Mouse (Mus musculus): ENCODE results near the gene Polr2a. TPM values are rescaled to one million over a fixed set of nuclear protein-coding genes. Genes with fewer than 3 reads are reported as not detected.

Gene Polr2a
- polyA plus RNA-seq, 1 experiment from 2014 or later: 96.2 TPM

- no peak for TF ChIP-seq CTCF (IDR thresholded peaks at IDR 0.05)
- no peaks in the 10 kb centered on the region for H3K27me3 ChIP-seq
- DNase-seq (ENCODE audit: low read depth, low spot score): no peak
- ChIA-PET CTCF (no interaction called here), POLR2A (interaction anchor here (1.2 kb wide), 1 partner anchor 62 kb away, joined by 3 read pairs; no protein-coding TSS in a partner anchor)
- in situ Hi-C loops (cut with MboI; ENCODE audit: low pct_unique_long_range_greater_than_20kb): no loop called here
- peak; percentile 46 for ATAC-seq
Measured at GRCm38 (mm10) chr11:69695361-69696181, 62.9 kb downstream of the Polr2a start, which contains the start of the genes Tnfsf12 and Tnfsfm13. TSS of gene Tnfsf12 (minus strand) at chr11:69695849. TSS of gene Tnfsfm13 (minus strand) at chr11:69696098.

- in situ Hi-C loops (cut with MboI; ENCODE audit: low pct_unique_long_range_greater_than_20kb): no loop called here
- ChIA-PET CTCF (no interaction called here), POLR2A (interaction anchor here (1.2 kb wide), 1 partner anchor 62 kb away, joined by 3 read pairs; no protein-coding TSS in a partner anchor)
- no peak for ATAC-seq
- no peaks in the 10 kb centered on the region for H3K27me3 ChIP-seq
- DNase-seq (ENCODE audit: low read depth, low spot score): no peak
- no peak for TF ChIP-seq CTCF (IDR thresholded peaks at IDR 0.05)
Measured at GRCm38 (mm10) chr11:69695046-69695360, 63.4 kb downstream of the Polr2a start.

- no peak for ATAC-seq
- TF ChIP-seq CTCF (IDR thresholded peaks at IDR 0.05): no peak
- no peak for DNase-seq (ENCODE audit: low read depth, low spot score)
- POLR2A ChIA-PET: interaction anchor here (0.5 to 1.4 kb wide), 3 partner anchors 12 to 21 kb away, joined by 3 to 8 read pairs (median 3); partner anchors contain the start of gene Senp3
- H3K27me3 ChIP-seq: no peaks in the 10 kb centered on the region
- CTCF ChIA-PET: interaction anchor here (1.1 to 1.5 kb wide), 3 partner anchors 8 to 20 kb away, joined by 3 to 4 read pairs (median 3); partner anchors contain the start of gene Tnfsf13
- in situ Hi-C loops (cut with MboI; ENCODE audit: low pct_unique_long_range_greater_than_20kb): no loop called here
Measured at GRCm38 (mm10) chr11:69693421-69693965, 64.9 kb downstream of the Polr2a start.

- POLR2A ChIA-PET: interaction anchor here (0.5 to 1.2 kb wide), 2 partner anchors 11 to 21 kb away, joined by 3 read pairs; partner anchors contain the start of gene Senp3
- DNase-seq (ENCODE audit: low read depth, low spot score) (no peak), ATAC-seq (no peak)
- CTCF ChIA-PET: interaction anchor here (1.1 to 1.5 kb wide), 3 partner anchors 8 to 21 kb away, joined by 3 to 4 read pairs (median 3); partner anchors contain the start of gene Tnfsf13
- in situ Hi-C loops (cut with MboI; ENCODE audit: low pct_unique_long_range_greater_than_20kb): no loop called here
- TF ChIP-seq CTCF (IDR thresholded peaks at IDR 0.05): no peak
- no peaks in the 10 kb centered on the region for H3K27me3 ChIP-seq
Measured at GRCm38 (mm10) chr11:69692863-69693262, 65.6 kb downstream of the Polr2a start.

GRCm38 (mm10) chr11:69692196-69692811 lies 66.1 kb downstream of the Polr2a start:
- TF ChIP-seq CTCF (IDR thresholded peaks at IDR 0.05): no peak
- H3K27me3 ChIP-seq: no peaks in the 10 kb centered on the region
- no peak for ATAC-seq
- CTCF ChIA-PET: no interaction called here
- in situ Hi-C loops (cut with MboI; ENCODE audit: low pct_unique_long_range_greater_than_20kb): no loop called here
- no peak for DNase-seq (ENCODE audit: low read depth, low spot score)
- POLR2A ChIA-PET: no interaction called here

- ChIA-PET CTCF (no interaction called here), POLR2A (no interaction called here)
- in situ Hi-C loops (cut with MboI; ENCODE audit: low pct_unique_long_range_greater_than_20kb): no loop called here
- H3K27me3 ChIP-seq: no peaks in the 10 kb centered on the region
- ATAC-seq (no peak), DNase-seq (ENCODE audit: low read depth, low spot score) (no peak)
- TF ChIP-seq CTCF (IDR thresholded peaks at IDR 0.05): no peak
Measured at GRCm38 (mm10) chr11:69689891-69690290, 68.5 kb downstream of the Polr2a start.

GRCm38 (mm10) chr11:69687061-69687460 lies 71.4 kb downstream of the Polr2a start:
- H3K27me3 ChIP-seq: no peaks in the 10 kb centered on the region
- ATAC-seq: no peak
- POLR2A ChIA-PET: no interaction called here
- no peak for TF ChIP-seq CTCF (IDR thresholded peaks at IDR 0.05)
- in situ Hi-C loops (cut with MboI; ENCODE audit: low pct_unique_long_range_greater_than_20kb): no loop called here
- DNase-seq (ENCODE audit: low read depth, low spot score): no peak
- CTCF ChIA-PET: interaction anchor here (1.7 to 6.2 kb wide), 2 partner anchors 20 to 29 kb away, joined by 5 to 51 read pairs; no protein-coding TSS in a partner anchor

- no peak for TF ChIP-seq CTCF (IDR thresholded peaks at IDR 0.05)
- CTCF ChIA-PET: interaction anchor here (1.2 to 6.2 kb wide), 3 partner anchors 20 to 41 kb away, joined by 4 to 51 read pairs (median 5); no protein-coding TSS in a partner anchor
- POLR2A ChIA-PET: interaction anchor here (1.9 kb wide), 1 partner anchor 29 kb away, joined by 13 read pairs; no protein-coding TSS in a partner anchor
- DNase-seq (ENCODE audit: low read depth, low spot score): no peak
- in situ Hi-C loops (cut with MboI; ENCODE audit: low pct_unique_long_range_greater_than_20kb): no loop called here
- no peaks in the 10 kb centered on the region for H3K27me3 ChIP-seq
- peak; percentile 6 for ATAC-seq
Measured at GRCm38 (mm10) chr11:69686377-69686776, 72.1 kb downstream of the Polr2a start.

- peak; percentile 61 for ATAC-seq
Measured at GRCm38 (mm10) chr11:69685526-69686148, 72.8 kb downstream of the Polr2a start, which contains the start of gene Tnfsf13. TSS of gene Tnfsf13 (minus strand) at chr11:69685784.

More at GRCm38 (mm10) chr11:69685526-69686148, 72.8 kb downstream of the Polr2a start, which contains the start of gene Tnfsf13:
- H3K27me3 ChIP-seq: no peaks in the 10 kb centered on the region
- no peak for DNase-seq (ENCODE audit: low read depth, low spot score)
- ChIA-PET CTCF (interaction anchor here (0.6 to 6.2 kb wide), 6 partner anchors 8 to 202 kb away, joined by 3 to 51 read pairs (median 4); no protein-coding TSS in a partner anchor), POLR2A (interaction anchor here (1.9 kb wide), 1 partner anchor 30 kb away, joined by 13 read pairs; no protein-coding TSS in a partner anchor)
- in situ Hi-C loops (cut with MboI; ENCODE audit: low pct_unique_long_range_greater_than_20kb): no loop called here
- TF ChIP-seq CTCF (IDR thresholded peaks at IDR 0.05): no peak

Measured in Patski (cell line).